Mouse (Mus musculus) spleen, adult 12 weeks (tissue): ENCODE results near the gene Scgb1a1.
"Not testable (repeated sequence)": the region's sequence is repeated elsewhere in the genome, so short reads cannot be mapped to it uniquely, and the experiment has no call there.

Experiments
- DNase-seq: peaks from one replicate; pipeline ENCODE4 v3.0.0; 2022; ENCODE audit warnings: low spot score

Scgb1a1 gene

DNA sequence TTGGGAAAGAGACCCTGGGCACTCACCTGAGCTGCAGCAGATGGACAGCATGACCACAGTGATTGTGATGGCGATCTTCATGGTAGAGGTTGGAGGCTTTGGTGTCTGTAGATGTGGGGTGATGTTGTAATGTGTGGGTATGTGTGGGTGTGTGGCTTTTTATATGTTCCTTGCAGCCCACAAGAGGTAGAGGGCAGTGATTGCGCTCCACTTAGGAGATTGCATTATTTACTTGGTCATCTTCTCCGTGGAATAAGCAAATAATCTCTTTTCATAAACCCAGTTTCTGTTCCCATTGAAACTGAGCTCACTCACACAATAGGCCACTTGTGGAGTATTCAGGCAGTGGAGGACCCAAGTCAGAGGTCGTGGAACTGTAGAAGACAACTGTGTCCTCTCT lies at the start of gene Scgb1a1:
Scgb1a1 (minus strand) TSS at position 138 of the 400 bp plus-strand sequence.
- no peak for DNase-seq

DNA sequence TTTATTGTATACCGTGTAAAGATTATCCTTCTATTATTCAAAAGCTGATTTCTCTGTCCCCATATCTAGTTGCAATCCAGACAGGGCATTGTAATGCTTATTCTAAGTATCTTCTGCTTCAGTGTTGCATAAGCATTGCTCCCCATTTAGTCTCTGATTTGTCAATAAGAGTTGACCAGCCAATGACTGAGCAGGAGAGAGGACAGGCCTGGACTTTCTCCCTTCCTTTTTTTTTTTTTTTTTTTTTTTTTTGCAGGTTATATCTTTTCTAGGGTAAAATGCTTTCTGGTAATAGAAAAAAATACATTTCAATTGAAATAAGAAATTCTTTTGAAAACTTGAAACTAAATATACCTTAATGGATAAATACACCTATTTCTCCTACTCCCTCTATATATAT lies 49.4 kb upstream of the Scgb1a1 start:
- no peak for DNase-seq

DNA sequence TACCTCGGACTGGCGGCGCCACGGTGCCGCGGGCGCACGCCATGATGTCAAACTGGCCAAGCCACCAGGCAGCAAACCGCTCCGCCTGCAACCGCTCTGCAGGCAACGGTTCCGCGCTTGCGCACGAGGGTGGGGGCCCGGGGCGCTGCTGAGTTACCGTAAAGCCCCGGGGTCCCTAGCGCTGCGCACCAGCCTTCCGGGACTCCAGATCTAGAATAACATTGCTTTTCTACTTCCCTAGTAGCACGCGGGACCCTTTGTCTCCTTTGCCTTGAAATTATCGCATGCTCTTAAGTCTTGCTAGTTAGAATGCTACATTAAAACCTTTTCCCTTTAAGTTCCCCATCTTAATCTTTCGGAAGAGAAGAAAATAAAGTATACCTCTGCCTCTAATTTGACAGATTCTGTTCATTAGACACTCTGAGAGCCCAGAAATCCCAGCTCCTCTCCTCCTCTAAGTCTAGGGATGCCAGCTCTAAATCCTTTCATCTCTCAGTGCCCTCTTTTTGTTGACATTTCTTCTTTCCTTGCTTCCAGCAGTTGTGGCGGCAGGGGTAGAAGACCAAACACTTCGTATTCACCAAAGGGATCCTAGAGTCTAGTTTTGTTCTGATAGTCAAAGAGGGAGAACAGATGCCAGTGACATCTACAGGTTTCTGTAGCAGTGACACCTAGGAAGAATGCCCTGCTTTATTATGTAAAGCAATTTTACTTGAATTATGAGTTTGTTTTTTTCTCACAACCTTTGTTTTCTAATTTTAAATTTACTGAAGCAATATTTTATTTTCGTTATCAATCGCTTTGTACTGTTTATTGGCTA lies 48.0 kb upstream of the Scgb1a1 start, which contains the start of gene Asrgl1:
Asrgl1 (minus strand) TSS at position 125 of the 820 bp plus-strand sequence.
- DNase-seq, result peak; percentile 71

DNA sequence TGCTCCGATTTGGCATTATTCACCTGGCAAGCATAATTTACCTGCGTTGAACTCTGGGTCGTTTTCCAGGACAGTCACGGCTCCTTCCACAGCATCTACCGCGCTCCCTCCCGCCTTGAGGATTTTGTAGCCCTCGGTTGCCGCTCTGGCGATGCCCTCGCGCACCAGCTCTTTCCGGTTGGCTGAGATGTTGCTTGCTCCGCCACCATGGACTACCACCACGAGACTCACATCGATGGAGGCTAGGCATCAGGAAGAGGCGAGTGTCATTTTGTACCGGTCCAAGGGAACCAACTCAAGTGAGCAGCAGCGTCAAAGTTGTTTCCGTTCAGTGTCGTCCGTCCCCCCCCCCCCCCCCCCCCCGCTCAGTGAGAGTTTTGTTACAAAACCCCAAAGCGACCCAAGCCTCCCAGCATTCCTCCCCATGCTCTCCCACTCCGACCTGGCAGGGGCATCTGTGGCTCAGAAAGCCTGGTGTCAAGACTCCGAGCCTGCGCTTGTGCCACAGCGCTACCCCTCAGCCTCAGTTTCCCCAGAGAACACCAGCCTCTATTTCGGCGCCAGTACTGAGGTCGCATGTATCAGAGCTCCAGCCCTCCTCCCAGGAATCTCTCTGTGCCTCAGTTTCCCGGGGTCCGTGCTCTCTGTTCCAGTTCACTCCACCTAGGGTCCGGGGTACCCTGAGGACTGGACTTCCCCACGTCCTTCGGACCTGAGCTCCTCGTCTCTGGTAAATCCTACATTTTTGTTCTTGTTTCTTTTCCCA lies 47.2 kb upstream of the Scgb1a1 start:
- peak; percentile 21 for DNase-seq

DNA sequence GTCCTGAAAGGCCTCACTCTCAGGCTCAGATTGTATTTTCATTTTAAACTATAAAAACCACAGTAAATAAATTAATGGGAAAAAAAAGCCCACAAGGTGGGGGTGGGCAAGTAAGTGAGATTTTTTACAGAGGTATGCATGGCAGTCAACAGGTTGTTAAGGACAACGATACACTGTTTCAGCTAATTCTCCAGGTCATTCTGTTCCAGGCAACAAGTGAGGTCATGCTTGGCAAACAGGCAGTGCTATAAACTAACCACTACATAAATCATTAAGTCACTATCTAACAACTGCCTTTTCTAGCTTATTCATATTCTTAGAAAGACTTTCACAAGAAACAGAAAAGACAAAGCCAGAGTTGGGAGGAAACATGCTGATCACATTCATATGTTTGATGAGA lies 42.2 kb upstream of the Scgb1a1 start:
- DNase-seq, result no peak

DNA sequence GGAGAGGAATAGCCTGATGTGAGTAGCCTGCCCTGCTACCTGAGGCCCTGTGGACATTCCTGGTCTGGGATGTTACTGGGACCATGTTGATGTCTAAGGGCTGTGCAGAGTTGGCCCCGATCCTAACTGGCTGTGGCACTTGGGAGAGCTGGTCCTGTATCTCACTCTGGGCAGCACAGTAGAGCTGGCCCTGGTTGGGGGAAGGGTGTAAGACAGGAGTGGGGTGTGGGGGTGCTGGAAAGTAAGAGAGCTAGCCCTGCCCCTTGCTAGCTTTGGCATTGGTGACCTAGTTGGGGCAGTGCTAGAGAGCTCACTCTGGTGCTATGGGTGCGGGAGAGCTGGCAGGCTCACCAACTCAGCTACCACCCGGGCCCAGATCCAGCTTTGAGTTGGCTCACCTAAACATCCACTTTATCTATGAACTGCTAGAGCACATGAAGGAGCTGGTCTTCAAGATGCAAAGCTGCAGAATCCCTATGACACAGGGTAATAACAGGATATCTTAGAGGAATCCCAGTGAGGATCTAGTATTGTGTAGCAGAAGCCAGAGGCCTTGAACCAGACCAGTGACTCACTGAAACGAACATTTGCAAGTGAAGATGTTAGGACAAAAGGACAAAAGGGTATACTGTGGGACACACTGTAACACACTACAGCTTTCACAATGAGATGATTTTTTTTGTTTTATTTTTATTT lies 40.9 kb upstream of the Scgb1a1 start:
- DNase-seq, result no peak

DNA sequence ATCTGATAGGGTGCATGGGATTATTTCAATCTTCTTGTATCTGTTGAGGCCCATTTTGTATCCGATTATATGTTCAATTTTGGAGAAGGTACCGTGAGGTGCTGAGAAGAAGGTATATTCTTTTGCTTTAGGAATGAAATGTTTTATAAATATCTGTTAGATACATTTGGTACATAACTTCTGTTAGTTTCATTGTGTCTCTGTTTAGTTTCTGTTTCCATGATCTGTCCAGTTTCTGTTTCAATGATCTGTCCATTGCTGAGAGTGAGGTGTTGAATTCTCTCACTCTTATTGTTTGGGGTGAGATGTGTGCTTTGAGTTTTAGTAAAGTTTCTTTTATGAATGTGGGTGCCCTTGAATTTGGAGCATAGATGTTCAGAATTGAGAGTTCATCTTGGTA lies 36.2 kb upstream of the Scgb1a1 start:
- not testable (repeated sequence) for DNase-seq

DNA sequence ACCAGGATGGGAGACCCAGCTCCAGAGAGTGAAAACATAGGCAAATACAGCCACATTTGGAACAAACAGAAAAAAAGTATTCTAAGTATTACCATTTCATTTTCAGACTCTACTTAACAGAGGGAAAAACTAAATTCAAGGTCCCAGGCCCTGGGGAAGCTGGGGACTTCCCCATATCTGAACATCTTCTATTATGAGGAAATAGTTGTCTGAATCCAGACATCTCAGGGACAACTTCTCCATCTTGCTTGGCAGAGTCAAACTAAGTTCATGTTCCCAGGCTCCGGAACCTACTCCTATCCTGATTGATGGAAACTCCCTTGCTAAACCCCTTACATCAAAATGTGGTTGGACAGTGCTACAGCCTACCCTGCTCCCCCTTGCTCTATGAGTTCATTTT lies 34.6 kb upstream of the Scgb1a1 start:
- DNase-seq, result no peak

DNA sequence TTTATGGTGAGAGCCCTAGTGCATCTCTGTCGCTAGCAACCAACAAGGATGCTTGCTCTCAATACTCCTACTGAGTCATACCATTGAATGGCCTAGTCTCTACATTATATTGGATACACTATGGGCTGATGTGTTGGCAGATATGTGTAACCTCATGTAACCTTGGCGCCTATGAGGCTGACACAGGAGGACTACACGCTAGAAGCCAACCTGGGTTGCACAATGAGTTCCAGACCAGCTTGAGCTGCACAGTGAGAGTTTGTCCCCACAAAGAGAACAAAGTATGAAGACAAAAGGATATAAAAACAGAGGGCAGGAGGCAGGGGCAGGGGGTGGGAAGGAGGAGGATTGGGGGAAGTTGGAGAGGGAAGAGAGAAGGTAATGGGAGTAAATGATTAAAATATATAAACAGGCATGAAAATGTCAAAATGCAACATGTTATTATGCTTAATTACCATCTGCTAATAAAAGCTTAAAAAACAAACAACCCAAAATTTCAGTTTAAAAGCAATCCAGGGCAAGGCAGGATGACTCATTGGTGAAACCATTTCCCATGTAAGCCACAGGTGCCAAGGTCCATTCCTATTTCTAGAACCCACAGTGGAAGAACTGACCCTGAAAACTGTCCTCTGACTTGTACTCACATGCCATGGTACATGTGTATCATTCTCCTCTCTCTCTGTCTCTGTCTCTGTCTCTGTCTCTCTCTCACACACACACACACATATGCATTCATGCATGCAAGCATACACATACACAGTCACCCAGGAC lies 32.1 kb upstream of the Scgb1a1 start:
- no peak for DNase-seq

DNA sequence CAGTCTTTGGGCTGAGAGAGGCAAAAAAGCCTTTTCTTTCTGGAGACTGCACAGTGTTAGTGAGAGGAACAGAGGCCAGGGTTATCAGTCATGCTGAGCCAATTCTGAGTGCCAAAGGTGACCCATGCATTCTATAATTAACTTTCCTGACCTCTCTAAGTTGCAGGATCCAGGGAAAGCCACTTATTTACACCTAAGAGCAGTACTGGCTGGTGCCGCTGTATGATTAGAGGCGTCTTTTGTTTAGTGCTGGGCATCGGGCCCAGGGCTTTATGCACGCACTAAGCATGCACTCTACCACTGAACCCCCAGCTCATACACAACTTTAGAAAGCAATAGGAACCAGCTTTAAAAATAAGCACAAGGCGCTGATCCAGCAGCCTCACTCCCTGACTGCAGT lies 29.5 kb upstream of the Scgb1a1 start:
- DNase-seq, result no peak

DNA sequence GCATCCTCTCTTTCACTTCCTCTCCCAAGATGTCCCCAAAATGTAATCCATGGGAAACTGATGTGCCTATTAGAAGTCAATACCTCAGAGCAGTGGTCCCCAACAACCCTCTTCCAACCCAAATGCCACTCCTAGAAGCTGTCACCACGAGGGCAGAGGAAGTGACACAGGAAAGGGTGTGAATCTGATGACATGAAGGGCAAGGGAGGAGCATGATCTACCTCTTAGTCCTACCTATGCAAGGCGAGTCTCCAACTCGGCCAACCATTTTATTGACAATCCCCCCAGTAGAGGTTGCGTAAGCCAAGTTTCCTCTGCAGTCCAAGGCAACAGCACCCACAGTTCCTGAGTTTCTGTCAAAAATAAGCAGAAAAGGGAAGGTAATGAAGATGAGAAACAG lies 28.5 kb upstream of the Scgb1a1 start:
- DNase-seq, result no peak

DNA sequence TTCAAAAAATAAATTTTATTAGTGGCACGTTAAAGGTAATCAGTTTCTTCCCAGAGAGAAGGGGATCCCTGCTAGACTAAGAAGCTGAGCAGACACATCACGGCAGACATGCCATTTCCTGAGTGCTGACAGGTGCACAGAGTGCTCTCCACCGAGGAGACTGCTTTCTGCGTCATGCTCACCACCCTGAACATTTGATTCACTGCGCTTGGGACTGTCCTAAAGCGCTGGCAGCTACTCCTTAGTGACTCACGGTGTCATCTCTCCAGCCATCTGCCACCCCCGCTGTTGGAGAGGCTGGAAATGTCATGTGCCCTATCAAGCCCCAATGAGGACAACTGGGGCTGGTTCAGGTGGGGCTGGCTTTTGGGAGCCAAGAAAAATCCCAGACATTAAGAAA lies 24.3 kb upstream of the Scgb1a1 start:
- DNase-seq, result no peak

DNA sequence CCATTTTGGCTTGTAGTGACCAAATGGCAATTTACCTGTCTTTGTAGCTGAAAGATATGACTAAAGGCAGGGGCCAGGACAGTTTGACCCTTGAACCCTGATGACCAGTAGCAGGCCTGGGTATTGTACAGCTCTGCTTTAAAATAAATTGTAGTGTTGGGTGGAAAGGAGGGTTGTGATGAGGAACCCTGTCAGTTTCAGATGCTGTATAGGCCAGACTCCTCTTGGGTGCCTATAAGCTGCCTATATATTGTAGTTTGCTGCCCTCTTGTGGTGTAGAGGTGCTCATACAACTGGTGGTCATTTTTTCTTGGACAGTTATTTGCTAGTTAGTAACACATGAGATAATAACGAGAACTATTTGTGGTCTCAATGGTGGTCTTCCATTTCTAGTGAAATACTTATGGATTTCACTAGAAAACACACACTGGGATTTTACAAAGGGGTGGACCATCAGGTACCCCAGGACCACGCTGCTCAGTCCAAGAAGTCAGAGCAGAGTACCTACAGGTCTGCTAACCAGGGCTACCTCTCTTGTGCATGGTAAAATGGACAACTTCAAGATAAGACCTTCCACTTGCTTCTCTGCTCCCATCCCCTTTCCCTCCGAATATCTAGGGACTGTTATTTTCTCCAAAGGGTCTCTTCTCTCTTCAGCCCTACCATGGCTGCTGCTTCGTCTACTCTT lies 22.6 kb upstream of the Scgb1a1 start:
- DNase-seq, result peak; percentile 19

DNA sequence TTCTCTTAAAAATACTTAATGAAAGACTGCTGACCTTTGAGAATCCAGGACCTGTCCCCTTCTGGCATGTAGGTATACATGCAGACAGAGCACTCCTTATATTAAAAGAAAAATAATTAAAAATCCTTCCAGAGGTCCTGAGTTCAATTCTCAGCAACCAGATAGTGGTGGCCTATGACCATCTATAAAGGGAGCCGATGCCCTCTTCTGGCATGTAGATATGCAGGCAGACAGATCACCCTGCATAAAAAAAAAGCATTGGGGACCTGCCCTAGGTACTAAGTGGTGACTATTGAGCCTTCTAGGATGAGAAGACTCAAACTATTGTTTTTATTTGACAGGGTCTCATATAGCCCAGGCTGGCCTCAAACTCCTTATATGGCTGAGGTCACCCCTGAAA lies 20.8 kb upstream of the Scgb1a1 start:
- no peak for DNase-seq

DNA sequence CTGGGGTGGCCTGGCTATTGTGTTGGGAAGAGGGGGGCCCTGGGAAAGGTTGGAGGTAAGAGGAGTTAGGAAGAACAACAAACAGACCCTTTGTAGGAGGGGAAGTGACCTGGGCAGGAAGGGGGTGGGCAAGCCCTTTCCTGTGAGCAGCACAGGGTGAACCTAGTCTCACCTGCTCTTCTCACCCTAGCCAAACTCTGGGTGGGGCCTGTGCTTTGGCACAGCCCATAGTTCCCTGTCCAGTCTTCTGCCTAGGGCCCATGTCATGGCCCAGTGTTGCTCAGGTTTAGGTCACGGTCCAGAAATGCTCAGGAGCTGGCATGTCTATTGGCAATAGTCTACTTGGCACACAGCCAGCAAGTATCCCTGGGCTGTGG lies 19.6 kb upstream of the Scgb1a1 start:
- no peak for DNase-seq

DNA sequence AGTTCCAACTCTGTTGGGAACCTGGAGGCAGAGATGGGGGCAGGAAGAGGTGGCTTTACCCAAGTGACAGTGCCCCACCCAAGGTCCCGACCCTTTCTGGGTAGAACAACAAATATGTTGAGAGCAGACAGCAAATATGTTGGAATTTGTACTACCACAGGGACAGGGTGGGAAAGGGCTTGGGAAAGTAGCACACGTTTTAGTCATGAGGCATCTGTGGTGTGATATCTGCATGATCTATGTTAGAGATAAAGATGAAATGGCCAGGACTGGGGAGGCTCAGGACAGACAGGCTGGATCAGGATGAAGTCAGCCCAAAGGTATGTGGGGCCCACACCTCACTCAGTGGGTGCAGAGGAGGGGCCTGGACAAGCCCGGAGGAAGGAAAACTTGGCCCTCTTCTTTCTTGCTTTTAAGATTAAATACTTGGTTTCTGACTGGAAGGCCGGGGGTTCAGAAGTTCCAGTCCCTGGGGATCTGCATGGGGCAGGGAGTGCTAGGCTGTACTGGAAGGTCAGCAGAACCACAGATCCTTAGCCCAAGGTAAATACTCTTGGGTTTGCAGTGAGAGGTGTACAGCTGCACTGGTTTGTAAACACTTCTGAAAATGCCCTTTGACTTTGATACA lies 19.1 kb upstream of the Scgb1a1 start:
- DNase-seq, result no peak

DNA sequence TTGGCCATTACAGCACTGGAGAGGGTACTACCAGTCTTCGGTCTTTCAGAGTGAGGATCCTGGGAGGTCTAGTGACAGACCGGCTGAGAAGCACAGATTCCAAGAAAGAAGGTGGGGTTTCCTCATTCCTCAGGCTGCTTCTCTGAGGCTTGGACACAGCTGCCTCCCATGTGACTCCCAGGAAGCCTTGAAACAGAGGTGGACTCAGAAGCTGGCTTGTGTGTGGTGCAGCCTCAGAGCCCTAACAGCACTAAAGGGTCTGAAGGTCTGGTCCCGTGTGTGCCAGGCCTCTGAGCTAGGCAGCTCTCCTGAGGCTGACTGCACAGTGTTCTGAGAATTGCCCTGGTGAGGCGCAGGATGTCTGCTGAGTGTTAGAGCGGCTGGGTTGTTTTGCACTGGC lies 18.3 kb upstream of the Scgb1a1 start:
- DNase-seq, result no peak

DNA sequence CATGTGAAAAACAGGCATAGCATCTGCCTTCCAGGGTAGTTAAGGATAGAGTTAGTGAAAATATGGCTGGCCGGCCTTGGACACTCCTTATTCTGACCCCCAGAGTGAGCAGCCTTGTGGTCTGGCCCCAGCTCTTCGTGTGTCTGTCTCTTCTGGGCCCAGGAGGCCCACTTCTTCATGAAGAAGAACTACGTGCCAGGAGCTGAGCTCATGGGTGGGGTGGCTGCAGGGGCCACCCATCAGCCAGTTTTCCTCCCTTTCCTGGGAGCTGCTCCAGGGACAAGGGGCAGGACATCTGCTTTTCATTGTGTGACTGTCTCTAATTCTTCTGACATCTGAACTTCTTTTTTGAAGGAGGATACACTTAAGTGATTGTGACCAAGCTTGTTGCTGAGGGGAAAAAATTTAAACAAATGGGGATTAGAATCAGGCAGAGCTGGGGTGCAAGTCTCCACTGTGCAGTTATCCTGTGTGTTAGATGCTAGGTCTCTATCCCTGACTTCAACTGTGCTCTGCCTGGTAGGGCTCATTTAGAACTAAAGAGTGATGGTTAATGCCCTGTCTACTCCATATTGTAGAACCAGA lies 17.4 kb upstream of the Scgb1a1 start:
- no peak for DNase-seq

DNA sequence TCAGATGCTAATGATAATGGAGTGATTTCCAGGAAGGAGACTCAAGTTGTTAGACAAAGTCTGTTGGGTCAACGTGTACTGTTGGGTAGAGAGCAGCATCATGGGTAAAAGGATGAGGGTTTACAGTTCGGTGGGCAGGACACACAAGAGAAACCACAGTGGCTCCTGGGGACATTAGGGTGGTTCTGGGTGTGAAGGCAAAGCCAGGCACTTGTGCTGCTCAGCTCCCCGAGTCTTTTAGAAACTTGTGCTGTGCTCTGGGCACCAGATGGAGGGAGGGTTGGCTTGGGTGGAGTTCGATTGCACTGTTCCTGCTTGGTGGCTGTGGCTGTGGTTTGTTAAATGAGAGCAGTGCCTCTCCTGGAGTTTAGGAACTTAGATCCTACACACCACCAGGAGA lies 16.2 kb upstream of the Scgb1a1 start:
- DNase-seq, result no peak

DNA sequence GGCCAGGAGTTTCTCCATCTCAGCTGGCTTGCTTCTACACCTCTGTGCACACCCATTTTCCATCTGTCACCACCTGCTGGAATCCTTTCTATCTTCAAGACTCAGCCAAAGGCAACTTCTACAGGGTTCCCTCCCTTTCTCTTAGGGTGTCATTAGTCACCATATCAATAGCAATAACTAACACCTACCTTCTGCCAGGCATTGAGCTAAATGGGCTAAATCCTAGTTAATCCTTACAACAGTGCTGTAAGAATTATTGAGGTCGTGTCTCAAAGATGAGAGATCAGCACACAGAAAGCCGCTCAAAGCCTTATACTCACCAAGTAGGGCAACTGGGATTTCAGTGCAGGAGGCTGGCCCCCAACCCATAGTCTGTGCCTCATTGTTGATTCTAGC lies 13.3 kb upstream of the Scgb1a1 start:
- no peak for DNase-seq
